ENCODE assay signal across 19 mouse cellular contexts in the genomic region with DNA sequence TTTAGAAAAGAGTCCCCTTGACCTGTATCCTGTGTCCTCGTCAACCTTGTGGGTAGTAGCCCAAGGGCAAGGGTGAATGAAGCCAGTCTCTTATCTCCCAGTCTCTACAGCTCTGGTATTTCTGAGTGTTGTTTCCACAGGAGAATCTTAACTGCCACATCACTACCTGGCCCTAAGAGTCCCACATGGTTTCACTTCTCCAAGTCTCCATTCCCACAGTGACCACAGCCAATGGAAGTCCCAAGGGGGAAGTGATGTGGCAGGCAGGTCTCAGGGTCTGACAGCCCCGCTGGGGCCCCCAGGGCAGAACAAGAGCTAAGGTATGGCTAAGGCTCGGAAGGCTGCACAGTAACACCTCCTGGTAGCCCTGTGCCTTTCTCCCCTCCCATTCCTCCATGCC. TPM values are rescaled to one million over a fixed set of nuclear protein-coding genes. Genes with fewer than 3 reads are reported as not detected.
DNase-seq lines count a peak whose midpoint lies in the region; ATAC-seq and TF ChIP-seq lines count a peak whose summit lies in the region.
"Had no signal": no experiment of that assay in that cellular context is flagged by ENCODE, and none has a peak within 500 bp of the region (broad histone marks: within the 10 kb centered on the region; RNA-seq: fewer than 3 reads in every experiment).

No protein-coding gene starts in this region.

- no peak overlapping the region for H3K27ac ChIP-seq in liver, embryonic 13.5 days
- H3K27ac ChIP-seq in liver, embryonic 11.5 days (ENCODE audit: low read depth, low read length), result no peak overlapping the region
- no peak overlapping the region for H3K27ac ChIP-seq in stomach, postnatal 0 days (replicated peaks)
- H3K27ac ChIP-seq: forebrain, embryonic 13.5 days; hindbrain, embryonic 12.5 days had no signal

- H3K4me2 ChIP-seq in liver, embryonic 13.5 days, result peak overlapping the region; percentile 8; the same call in 1 of the 2 replicates
- no peak overlapping the region for H3K4me2 ChIP-seq in liver, embryonic 11.5 days
- H3K4me2 ChIP-seq in stomach, postnatal 0 days (replicated peaks; ENCODE audit: low read depth), result no peak overlapping the region
- H3K4me2 ChIP-seq: forebrain, embryonic 13.5 days; heart, embryonic 12.5 days; hindbrain, embryonic 12.5 days had no signal

- no peaks in the 10 kb centered on the region for H3K9me3 ChIP-seq in liver, embryonic 13.5 days (replicated peaks)
- no peaks in the 10 kb centered on the region for H3K9me3 ChIP-seq in liver, embryonic 11.5 days (ENCODE audit: control insufficient read depth, low read length)
- H3K9me3 ChIP-seq in stomach, postnatal 0 days (ENCODE audit: control insufficient read depth, low read length), result no peaks in the 10 kb centered on the region
- H3K9me3 ChIP-seq: forebrain, embryonic 13.5 days; G1E; heart, embryonic 12.5 days; hindbrain, embryonic 12.5 days had no signal

- no peak for ATAC-seq in liver, embryonic 13.5 days (ENCODE audit: low read depth)
- no peak for ATAC-seq in liver, embryonic 11.5 days (replicated peaks; ENCODE audit: low FRiP score)
- ATAC-seq in common myeloid progenitor, adult 5-6 weeks (replicated peaks; ENCODE audit: low read depth, poor library complexity, severe bottlenecking), result peak; percentile 44
- ATAC-seq in megakaryocyte, adult 5-6 weeks (ENCODE audit: poor library complexity, severe bottlenecking), result peak; percentile 55
- 0 out of 2 replicates have a peak, but pooled peaks have one; percentile 11 for ATAC-seq in monocyte, adult 5-6 weeks (replicated peaks; ENCODE audit: insufficient number of reproducible peaks, low FRiP score, low TSS enrichment, poor library complexity, severe bottlenecking)
- ATAC-seq in stomach, postnatal 0 days (ENCODE audit: low FRiP score, low TSS enrichment), result no peak
- ATAC-seq: forebrain, embryonic 13.5 days; forebrain, postnatal 0 days; hindbrain, embryonic 16.5 days; inflammation-experienced regulatory T-cells, adult 6 months had no signal

- TF ChIP-seq EP300 in stomach, postnatal 0 days (optimal IDR thresholded peaks at IDR 0.05), result no peak

- DNase-seq in liver, embryonic 13.5 days, result no peak
- no peak for DNase-seq in liver, embryonic 11.5 days (ENCODE audit: low spot score)
- DNase-seq in adrenal gland, adult 8-10 months, result no peak
- no peak for DNase-seq in cerebellum, adult 11 months
- no peak for DNase-seq in stomach, postnatal 0 days (ENCODE audit: low spot score)
- DNase-seq: adrenal gland, postnatal 10 days; cerebellum, adult 2 months; cerebellum, postnatal 14 days; forebrain, postnatal 0 days; heart, postnatal 36 days had no signal

- H3K27me3 ChIP-seq in liver, embryonic 13.5 days, result no peaks in the 10 kb centered on the region
- no peaks in the 10 kb centered on the region for H3K27me3 ChIP-seq in liver, embryonic 11.5 days (replicated peaks; ENCODE audit: control insufficient read depth, insufficient read depth, low read length)
- H3K27me3 ChIP-seq in stomach, postnatal 0 days (ENCODE audit: control insufficient read depth, insufficient read depth, low read length), result no peaks in the 10 kb centered on the region
- H3K27me3 ChIP-seq: forebrain, embryonic 13.5 days; hindbrain, embryonic 12.5 days had no signal

- H3K4me1 ChIP-seq in liver, embryonic 13.5 days (replicated peaks), result peaks cover 51% of the 10 kb centered on the region
- H3K4me1 ChIP-seq in liver, embryonic 11.5 days (replicated peaks; ENCODE audit: control insufficient read depth, insufficient read depth, low read length), result peaks cover 28% of the 10 kb centered on the region
- no peaks in the 10 kb centered on the region for H3K4me1 ChIP-seq in stomach, postnatal 0 days (replicated peaks; ENCODE audit: control insufficient read depth, insufficient read depth)
- H3K4me1 ChIP-seq: forebrain, embryonic 13.5 days; hindbrain, embryonic 12.5 days had no signal

- no peaks in the 10 kb centered on the region for H3K36me3 ChIP-seq in liver, embryonic 13.5 days
- no peaks in the 10 kb centered on the region for H3K36me3 ChIP-seq in liver, embryonic 11.5 days (ENCODE audit: control insufficient read depth, insufficient read depth, low read length)
- no peaks in the 10 kb centered on the region for H3K36me3 ChIP-seq in stomach, postnatal 0 days (ENCODE audit: control insufficient read depth, insufficient read depth, low read length)
- H3K36me3 ChIP-seq: G1E; heart, embryonic 12.5 days; hindbrain, embryonic 12.5 days had no signal

- WGBS in liver, embryonic 13.5 days (ENCODE audit: insufficient replicate concordance), result 36% methylated on average over 3 of the region's 3 CpGs
- 55% methylated on average over 3 of the region's 3 CpGs for WGBS in liver, embryonic 11.5 days
- 62% methylated on average over 3 of the region's 3 CpGs for WGBS in stomach, postnatal 0 days

- no peak overlapping the region for H3K9ac ChIP-seq in liver, embryonic 13.5 days
- no peak overlapping the region for H3K9ac ChIP-seq in liver, embryonic 11.5 days (ENCODE audit: low read depth, low read length)
- H3K9ac ChIP-seq in stomach, postnatal 0 days (ENCODE audit: low read length), result no peak overlapping the region
- H3K9ac ChIP-seq: forebrain, embryonic 13.5 days; forebrain, postnatal 0 days; heart, embryonic 12.5 days; hindbrain, embryonic 12.5 days had no signal

- no peak for TF ChIP-seq CTCF in stomach, postnatal 0 days (IDR thresholded peaks at IDR 0.05; ENCODE audit: low read depth)

- H3K4me3 ChIP-seq in liver, embryonic 13.5 days (replicated peaks), result no peak overlapping the region
- H3K4me3 ChIP-seq in liver, embryonic 11.5 days (ENCODE audit: low read depth, low read length), result no peak overlapping the region
- H3K4me3 ChIP-seq in stomach, postnatal 0 days (ENCODE audit: low read depth, low read length), result no peak overlapping the region
- H3K4me3 ChIP-seq: forebrain, embryonic 13.5 days; heart, embryonic 12.5 days; hindbrain, embryonic 12.5 days had no signal

RNA-seq across cellular contexts. Expression of a gene that starts 3.1 kb away (rescaled TPM):
- polyA plus RNA-seq in liver, embryonic 13.5 days (2015; fragmentation: Nextera tagmentation; extraction: Ambion mirVana), result 1.5 and 2.0 TPM in 2 replicates
- 1.9 and 2.0 TPM in 2 replicates for polyA plus RNA-seq in liver, embryonic 11.5 days (2014; fragmentation: Nextera tagmentation; extraction: Ambion mirVana)
- total RNA-seq in common myeloid progenitor, adult 5-6 weeks (2017), result 20.5 and 29.3 TPM in 2 replicates
- total RNA-seq in megakaryocyte, adult 5-6 weeks (2015), result 4.7 and 5.4 TPM in 2 replicates
- total RNA-seq in megakaryocyte, adult 5-6 weeks (2017), result 4.3 and 6.4 TPM in 2 replicates
- total RNA-seq in monocyte, adult 5-6 weeks (2017), result 0.75 to 3.8 TPM (median 1.3 TPM) in 3 replicates
- under 1 TPM in 3 of 4 experiments, not detected in 1; 0.12 to 0.25 (median 0.19) TPM for total RNA-seq in adrenal gland, adult 8-10 months (2022)
- 0.75 and 1.0 TPM in 2 replicates for polyA plus RNA-seq in stomach, postnatal 0 days (2015; fragmentation: Nextera tagmentation; extraction: Ambion mirVana)
- total RNA-seq: forebrain, postnatal 0 days had no signal
- polyA plus RNA-seq: forebrain, embryonic 13.5 days; G1E; hindbrain, embryonic 16.5 days had no signal

RNA-seq across cellular contexts. Expression of a gene that starts 57.5 kb away (rescaled TPM):
- polyA plus RNA-seq in liver, embryonic 13.5 days (2015; fragmentation: Nextera tagmentation; extraction: Ambion mirVana), result 4.3 and 5.5 TPM in 2 replicates
- polyA plus RNA-seq in liver, embryonic 11.5 days (2014; fragmentation: Nextera tagmentation; extraction: Ambion mirVana), result 20.0 and 21.0 TPM in 2 replicates
- total RNA-seq in common myeloid progenitor, adult 5-6 weeks (2017), result 38.1 and 49.9 TPM in 2 replicates
- total RNA-seq in megakaryocyte, adult 5-6 weeks (2015), result 2.8 and 2.9 TPM in 2 replicates
- total RNA-seq in megakaryocyte, adult 5-6 weeks (2017), result 0.15 and 4.8 TPM in 2 replicates
- total RNA-seq in monocyte, adult 5-6 weeks (2017), result 1.4 to 3.2 TPM (median 1.4 TPM) in 3 replicates
- 1 to 10 TPM; 2.5 to 5.0 (median 4.0) TPM for total RNA-seq in adrenal gland, adult 8-10 months (2022)
- 23.6 and 29.6 TPM in 2 replicates for polyA plus RNA-seq in stomach, postnatal 0 days (2015; fragmentation: Nextera tagmentation; extraction: Ambion mirVana)
- polyA plus RNA-seq: inflammation-experienced regulatory T-cells, adult 6 months had no signal

RNA-seq across cellular contexts. Expression of a gene that starts 59.9 kb away (rescaled TPM):
- 24.8 and 33.3 TPM in 2 replicates for polyA plus RNA-seq in liver, embryonic 13.5 days (2015; fragmentation: Nextera tagmentation; extraction: Ambion mirVana)
- 61.9 and 66.2 TPM in 2 replicates for polyA plus RNA-seq in liver, embryonic 11.5 days (2014; fragmentation: Nextera tagmentation; extraction: Ambion mirVana)
- 37.2 and 41.3 TPM in 2 replicates for total RNA-seq in common myeloid progenitor, adult 5-6 weeks (2017)
- total RNA-seq in megakaryocyte, adult 5-6 weeks (2015), result 36.3 and 41.5 TPM in 2 replicates
- total RNA-seq in megakaryocyte, adult 5-6 weeks (2017), result 22.4 and 28.0 TPM in 2 replicates
- 34.8 to 48.5 TPM (median 44.5 TPM) in 3 replicates for total RNA-seq in monocyte, adult 5-6 weeks (2017)
- 10 to 100 TPM; 40.7 to 55.4 (median 49.6) TPM for total RNA-seq in adrenal gland, adult 8-10 months (2022)
- polyA plus RNA-seq in stomach, postnatal 0 days (2015; fragmentation: Nextera tagmentation; extraction: Ambion mirVana), result 43.6 and 43.7 TPM in 2 replicates

Comparison
In these comparisons a context has a peak if more than half of its experiments do, and no peak if none do; other contexts are left out.
1. ATAC-seq: peak in common myeloid progenitor, adult 5-6 weeks (single experiment), megakaryocyte, adult 5-6 weeks (single experiment) and monocyte, adult 5-6 weeks (single experiment); none in liver, embryonic 13.5 days (single experiment), liver, embryonic 11.5 days (single experiment) and stomach, postnatal 0 days (single experiment).